Mouse (Mus musculus) bone marrow macrophage, adult 2 months (primary cell): ENCODE data around the gene Rpusd3. TPM values are rescaled to one million over a fixed set of nuclear protein-coding genes. Genes with fewer than 3 reads are reported as not detected.
A peak's percentile ranks its signal among the peaks of the same experiment; 100 is the strongest.

Experiments
- H3K27ac ChIP-seq: 2 replicates; pipeline ENCODE4 v1.5.1; 2012; ENCODE audit warnings: low read depth, low read length; ENCODE audit not compliant: insufficient read depth
- H3K4me1 ChIP-seq: 2 replicates; pipeline ENCODE4 v1.6.1; 2012; ENCODE audit warnings: low read length; ENCODE audit not compliant: control insufficient read depth, insufficient read depth
- H3K4me3 ChIP-seq: 2 replicates; pipeline ENCODE4 v1.5.1; 2012; ENCODE audit warnings: mild to moderate bottlenecking, low read length, moderate library complexity; ENCODE audit not compliant: insufficient read depth
- CTCF ChIP-seq: IDR thresholded peaks from 2 replicates; pipeline ENCODE4 v1.5.1; 2012; ENCODE audit warnings: low read depth, mild to moderate bottlenecking, low read length, moderate library complexity
- POLR2A ChIP-seq: IDR thresholded peaks from 2 replicates; pipeline ENCODE4 v1.6.1; 2012; ENCODE audit warnings: mild to moderate bottlenecking, low read depth, low read length, borderline replicate concordance
- polyA plus RNA-seq: library from polyadenylated mRNA; stranded (reverse); fragments of >200 nt; gene quantifications from 2 replicates; pipeline ENCODE4 v1.2.4, GENCODE M21; 2012; ENCODE audit not compliant: missing spikeins, insufficient read depth, insufficient read length

The Rpusd3 gene
- polyA plus RNA-seq, 1 experiment: 6.5 TPM

DNA sequence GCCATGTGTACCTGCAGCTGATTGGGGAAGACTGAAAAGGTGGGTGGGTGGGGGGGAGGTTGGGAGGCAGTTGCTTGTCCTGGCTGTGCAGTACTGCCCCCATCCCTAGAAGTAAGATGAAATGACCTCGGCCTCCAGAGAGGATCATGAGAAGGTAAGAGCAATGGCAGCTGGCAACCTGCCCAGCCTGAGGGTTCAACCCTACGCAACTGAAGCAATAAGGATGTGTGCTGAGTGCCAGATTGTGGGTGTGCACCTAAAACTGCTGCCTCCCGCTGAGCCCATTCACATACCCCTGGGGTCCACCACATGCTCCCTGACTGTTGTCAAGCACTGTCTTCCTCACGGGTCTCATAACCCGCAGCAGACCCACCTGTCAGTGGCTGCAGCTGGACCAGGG, 2.7 kb downstream of the Rpusd3 start:
- H3K27ac ChIP-seq: no peak overlapping the region
- H3K4me3 ChIP-seq: no peak overlapping the region
- TF ChIP-seq POLR2A: no peak
- TF ChIP-seq CTCF: no peak
- peaks cover 5% of the 10 kb centered on the region; the same call in 1 of the 2 replicates for H3K4me1 ChIP-seq

DNA sequence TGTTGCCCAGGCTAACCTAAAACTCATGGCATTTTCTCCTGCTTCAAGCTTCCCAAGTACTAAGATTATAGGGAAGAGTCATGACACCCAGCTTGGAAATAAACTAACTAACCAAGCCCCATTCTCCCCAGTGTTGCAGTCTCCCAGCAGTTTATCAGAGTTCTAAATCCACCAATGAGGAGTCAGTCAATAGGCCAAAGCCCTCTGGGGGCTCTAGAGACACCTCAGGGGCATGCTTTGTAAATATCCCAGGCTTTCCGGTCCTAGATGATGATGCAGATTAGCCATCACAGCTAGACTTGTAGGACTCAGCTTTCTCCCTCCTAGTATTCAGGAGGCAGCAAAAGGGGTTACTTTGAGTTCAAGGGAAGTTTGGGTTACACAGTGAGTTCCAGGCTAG, 9.1 kb downstream of the Rpusd3 start:
- Histone ChIP-seq H3K27ac (no peak overlapping the region), H3K4me3 (no peak overlapping the region), H3K4me1 (no peaks in the 10 kb centered on the region)
- TF ChIP-seq POLR2A (no peak), CTCF (no peak)

DNA sequence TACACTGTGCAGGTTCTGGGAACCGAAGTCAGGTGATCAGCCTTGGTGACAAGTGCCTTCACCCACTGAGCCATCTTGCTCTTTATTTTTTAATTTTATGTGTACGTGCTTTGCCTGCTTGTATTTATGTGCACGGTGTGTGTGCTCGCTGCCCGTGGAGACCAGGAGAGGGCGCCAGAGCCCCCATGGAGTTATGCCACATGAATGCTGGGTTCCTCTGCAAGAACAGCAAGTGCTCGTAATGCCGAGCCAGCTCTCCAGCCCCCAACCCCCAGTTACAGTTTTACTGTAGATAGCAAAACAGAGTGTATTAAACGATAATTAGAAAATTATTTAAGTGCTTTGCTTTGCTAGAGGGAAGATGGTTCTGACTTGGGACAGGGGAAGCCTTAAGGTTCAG, 12.5 kb downstream of the Rpusd3 start:
- 0 out of 2 replicates have a peak, but pooled peaks have one; percentile 31 for TF ChIP-seq CTCF
- TF ChIP-seq POLR2A: no peak
- Histone ChIP-seq H3K4me1 (no peaks in the 10 kb centered on the region), H3K4me3 (no peak overlapping the region), H3K27ac (no peak overlapping the region)

DNA sequence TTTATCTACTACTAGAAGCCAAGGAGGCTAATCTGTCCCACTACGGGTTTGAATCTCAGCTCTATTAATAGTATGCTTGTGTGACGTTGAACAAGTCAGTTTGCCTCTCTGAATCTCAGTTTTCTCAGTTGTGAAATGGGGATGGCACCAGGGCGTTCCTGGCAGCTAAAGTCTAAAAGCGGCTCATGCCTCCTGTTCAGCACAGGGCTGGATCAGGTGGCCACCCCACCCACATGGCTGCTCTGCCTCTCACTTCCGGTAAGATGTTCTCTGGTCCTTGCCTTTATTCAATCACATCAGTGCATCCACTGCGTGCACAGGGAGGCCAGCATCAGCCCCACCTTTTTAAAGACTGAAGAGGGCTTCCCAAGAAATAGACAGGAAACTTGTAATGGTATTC, 13.7 kb downstream of the Rpusd3 start:
- TF ChIP-seq CTCF (no peak), POLR2A (no peak)
- Histone ChIP-seq H3K27ac (no peak overlapping the region), H3K4me1 (peaks cover 5% of the 10 kb centered on the region), H3K4me3 (no peak overlapping the region)

DNA sequence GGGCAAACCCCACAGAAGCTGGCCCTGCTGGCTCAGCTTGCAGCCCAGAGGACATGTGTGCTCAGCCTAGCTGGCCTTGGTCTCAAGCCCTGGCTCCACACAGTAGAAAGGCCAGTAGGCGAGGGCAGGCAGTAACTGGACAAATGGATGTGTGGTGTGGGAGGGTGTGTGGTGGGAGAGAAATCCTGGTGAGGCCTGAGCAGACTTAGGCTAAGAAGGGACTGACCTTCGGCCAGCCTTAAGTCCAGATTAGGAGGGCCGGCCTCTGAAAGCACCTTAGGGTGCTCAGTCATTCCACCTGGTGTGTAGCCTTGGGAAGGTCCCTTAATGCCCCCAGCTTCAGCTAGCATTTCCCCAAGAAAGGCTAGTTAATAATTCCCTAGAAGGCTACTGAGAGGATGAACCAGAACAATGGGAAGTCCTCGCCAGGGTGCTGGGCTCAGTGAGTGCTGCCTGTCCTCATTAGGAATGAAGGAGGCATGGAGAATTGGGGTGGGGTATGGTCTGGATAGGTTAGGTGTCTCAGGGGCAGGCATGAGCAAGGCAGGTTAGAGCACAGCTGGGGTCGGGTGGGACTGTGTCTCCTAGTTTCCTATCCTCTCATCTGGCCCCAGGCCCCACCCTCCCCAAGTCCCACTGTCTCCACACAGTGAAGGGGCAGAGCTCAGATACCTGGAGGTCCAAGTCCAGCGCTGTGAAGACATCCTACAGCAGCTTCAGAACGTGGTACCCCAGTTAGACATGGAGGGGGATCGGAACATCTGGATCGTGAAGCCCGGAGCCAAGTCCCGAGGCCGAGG, 14.3 kb downstream of the Rpusd3 start:
- H3K27ac ChIP-seq: no peak overlapping the region
- H3K4me3 ChIP-seq: no peak overlapping the region
- H3K4me1 ChIP-seq: peaks cover 5% of the 10 kb centered on the region
- no peak for TF ChIP-seq POLR2A
- TF ChIP-seq CTCF: no peak

DNA sequence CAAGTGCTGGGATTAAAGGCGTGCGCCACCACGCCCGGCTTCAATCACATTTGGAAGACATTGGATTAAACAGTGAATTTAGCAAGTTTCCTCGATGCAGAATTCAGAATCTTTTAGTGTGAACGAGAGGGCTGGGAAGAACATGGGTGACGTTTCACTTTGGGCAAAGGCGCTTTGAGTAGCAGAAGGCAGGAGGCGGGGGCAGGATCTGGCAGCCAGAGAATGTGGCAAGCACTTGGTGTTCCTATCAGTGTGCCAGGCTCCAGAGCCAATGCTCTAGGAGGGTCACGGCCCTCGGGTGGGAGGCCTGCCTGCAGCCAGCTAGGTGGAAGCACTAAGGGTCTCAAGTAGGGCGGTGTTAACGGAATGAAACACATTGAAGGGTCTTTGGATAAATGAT, 17.0 kb downstream of the Rpusd3 start:
- H3K4me1 ChIP-seq: peaks cover 5% of the 10 kb centered on the region
- H3K27ac ChIP-seq: no peak overlapping the region
- TF ChIP-seq CTCF: no peak
- no peak for TF ChIP-seq POLR2A
- no peak overlapping the region for H3K4me3 ChIP-seq

DNA sequence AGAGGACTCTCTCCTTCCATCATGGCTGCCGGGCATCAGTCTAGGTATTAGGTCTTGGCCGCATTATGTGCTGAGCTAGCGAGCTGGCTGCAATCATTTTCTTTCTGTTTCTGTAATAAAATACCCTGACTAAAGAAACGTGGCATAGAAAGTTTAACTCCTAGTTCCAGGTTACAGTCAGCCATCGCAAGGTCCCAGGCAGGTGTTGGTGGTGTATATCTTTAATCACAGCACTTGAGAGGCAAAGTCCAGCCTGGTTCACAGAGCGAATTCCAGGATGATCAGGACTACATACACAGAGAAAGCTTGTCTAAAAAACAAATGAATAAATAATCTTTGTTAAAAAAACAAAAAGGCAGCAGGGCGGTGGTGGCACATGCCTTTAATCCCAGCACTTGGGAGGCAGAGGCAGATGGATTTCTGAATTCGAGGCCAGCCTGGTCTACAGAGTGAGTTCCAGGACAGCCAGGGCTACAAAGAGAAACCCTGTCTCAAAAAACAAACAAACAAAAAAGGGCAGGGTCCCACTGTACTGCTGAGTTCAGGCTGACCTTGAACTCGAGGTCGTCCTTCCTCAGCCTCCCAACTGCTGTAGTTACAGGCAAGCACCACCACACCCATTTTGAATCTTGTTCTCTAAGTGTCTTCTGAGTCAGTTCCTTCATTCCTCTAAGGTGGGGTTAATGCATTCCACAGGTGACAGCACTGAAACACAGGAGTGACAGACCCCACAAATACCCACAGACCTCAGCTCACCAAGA, 22.7 kb downstream of the Rpusd3 start:
- TF ChIP-seq CTCF (no peak), POLR2A (no peak)
- no peak overlapping the region for H3K4me3 ChIP-seq
- no peak overlapping the region for H3K27ac ChIP-seq
- H3K4me1 ChIP-seq: peaks cover 5% of the 10 kb centered on the region

DNA sequence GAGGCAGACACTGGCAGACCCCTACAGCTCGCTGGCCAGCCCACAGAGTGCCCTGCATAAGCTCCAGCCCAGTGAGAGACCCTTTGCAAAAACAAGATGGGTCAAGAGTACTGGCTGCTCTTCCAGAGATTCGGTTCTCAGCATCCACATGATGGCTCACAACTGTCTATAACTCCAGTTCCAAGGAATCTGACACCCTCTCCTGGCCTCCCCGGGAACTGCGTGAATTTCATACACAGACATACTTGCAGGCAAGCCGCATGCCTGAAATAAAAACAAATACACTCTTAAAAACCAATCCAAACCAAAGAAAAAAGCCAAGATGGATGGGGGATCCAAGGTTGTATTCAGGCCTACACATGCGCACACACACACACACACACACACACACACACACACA, 23.6 kb downstream of the Rpusd3 start:
- no peak overlapping the region for H3K27ac ChIP-seq
- TF ChIP-seq CTCF (no peak), POLR2A (no peak)
- no peaks in the 10 kb centered on the region for H3K4me1 ChIP-seq
- H3K4me3 ChIP-seq: no peak overlapping the region

DNA sequence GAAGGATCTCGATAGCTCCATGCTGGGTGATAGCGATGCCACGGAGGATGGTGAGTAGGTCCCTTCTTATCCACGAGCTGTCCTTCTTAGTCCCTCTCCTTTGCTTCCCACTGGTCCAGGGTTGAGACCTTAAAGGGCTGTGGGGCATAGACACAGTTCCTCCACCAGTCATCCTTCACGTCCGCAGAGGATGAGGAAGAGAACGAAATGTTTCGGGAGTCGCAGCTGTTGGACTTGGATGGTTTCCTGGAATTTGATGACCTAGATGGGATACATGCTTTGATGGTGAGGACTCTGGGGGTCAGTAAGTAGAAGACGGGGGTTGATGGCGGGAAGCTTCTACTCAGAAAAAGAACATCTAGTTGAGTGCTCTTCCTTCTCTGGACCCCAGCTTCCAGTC, 24.3 kb downstream of the Rpusd3 start:
- H3K4me3 ChIP-seq: no peak overlapping the region
- TF ChIP-seq POLR2A (no peak), CTCF (no peak)
- no peak overlapping the region for H3K27ac ChIP-seq
- no peaks in the 10 kb centered on the region for H3K4me1 ChIP-seq

DNA sequence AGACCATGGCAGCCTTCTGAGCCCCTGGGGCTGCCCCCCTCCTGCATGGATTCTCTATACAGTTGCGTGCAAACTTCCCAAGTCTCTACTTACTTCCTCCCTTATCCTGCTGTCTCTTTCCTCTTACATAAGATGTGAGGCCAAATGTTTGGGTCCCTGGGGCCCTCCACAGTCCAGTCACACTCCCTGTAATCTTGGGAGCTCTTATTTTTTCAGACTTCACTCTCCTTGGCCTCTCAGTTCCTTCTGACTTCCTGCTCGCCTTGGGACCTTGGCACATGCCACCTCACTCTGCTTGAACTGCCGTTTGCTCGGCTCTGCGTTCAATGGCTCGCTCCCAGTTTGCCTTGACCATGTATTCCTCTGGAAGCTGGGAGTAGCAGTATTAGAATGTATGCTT, 25.2 kb downstream of the Rpusd3 start:
- no peaks in the 10 kb centered on the region for H3K4me1 ChIP-seq
- TF ChIP-seq POLR2A (no peak), CTCF (no peak)
- no peak overlapping the region for H3K4me3 ChIP-seq
- H3K27ac ChIP-seq: no peak overlapping the region
